In the genomic region with DNA sequence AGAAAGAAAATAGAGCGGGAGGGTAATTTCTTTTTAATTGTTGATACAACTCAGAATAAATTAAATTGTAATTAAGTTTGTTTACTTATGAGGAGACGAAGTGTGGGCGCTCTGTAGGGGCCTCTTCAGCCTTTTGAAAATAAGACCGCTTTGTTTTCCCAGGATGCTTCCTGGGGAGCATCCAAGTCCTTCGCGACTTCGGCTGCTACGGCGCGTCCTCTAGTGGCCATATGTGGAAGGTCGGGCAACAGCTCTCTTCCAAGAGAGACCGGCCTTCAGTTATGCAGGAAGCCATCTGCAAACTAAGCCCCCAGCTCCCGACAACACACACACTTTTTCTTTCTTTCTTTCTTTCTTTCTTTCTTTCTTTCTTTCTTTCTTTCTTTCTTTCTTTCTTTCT, we compare ENCODE assay signal across 8 mouse cellular contexts. TPM values are rescaled to one million over a fixed set of nuclear protein-coding genes. Genes with fewer than 3 reads are reported as not detected.
A peak's percentile ranks its signal among the peaks of the same experiment; 100 is the strongest.
DNase-seq lines count a peak whose midpoint lies in the region; ATAC-seq lines count a peak whose summit lies in the region.

No protein-coding gene starts in this region.

- H3K4me3 ChIP-seq in embryonic facial prominence, embryonic 11.5 days (ENCODE audit: low read depth, low read length): no peak overlapping the region
- H3K4me3 ChIP-seq in kidney, embryonic 14.5 days (ENCODE audit: low read length): no peak overlapping the region

- peak; percentile 87 for DNase-seq in cerebellum, adult 11 months
- peak; percentile 92 for DNase-seq in embryonic facial prominence, embryonic 11.5 days (ENCODE audit: low spot score)
- peak; percentile 36 to 76 for DNase-seq in heart, adult 9 months (ENCODE audit: low spot score in 2 of 2)
- peak; percentile 78 for DNase-seq in liver
- DNase-seq in naive thymus-derived CD4-positive, alpha-beta T cell, adult 2 months (ENCODE audit: low read depth): peak; percentile 75
- DNase-seq in splenic B cell, adult 2 months (ENCODE audit: low read depth, low spot score): peak; percentile 73

- ATAC-seq in cerebellum, adult (ENCODE audit: insufficient number of reproducible peaks, low FRiP score, low TSS enrichment): no peak
- ATAC-seq in embryonic facial prominence, embryonic 11.5 days (replicated peaks; ENCODE audit: insufficient number of reproducible peaks, low FRiP score, low TSS enrichment, low read depth): no peak; the same call in 1 of the 2 replicates
- peak; percentile 83 for ATAC-seq in kidney, embryonic 14.5 days (ENCODE audit: low FRiP score, low TSS enrichment)

- no peak overlapping the region for H3K9ac ChIP-seq in embryonic facial prominence, embryonic 11.5 days (replicated peaks; ENCODE audit: low read length)
- no peak overlapping the region for H3K9ac ChIP-seq in kidney, embryonic 14.5 days (ENCODE audit: low read depth, low read length)

- 1% methylated on average over 13 of the region's 13 CpGs for WGBS in embryonic facial prominence, embryonic 11.5 days
- WGBS in kidney, embryonic 14.5 days: 4% methylated on average over 13 of the region's 13 CpGs

- no peaks in the 10 kb centered on the region; the same call in 1 of the 2 replicates for H3K9me3 ChIP-seq in embryonic facial prominence, embryonic 11.5 days (replicated peaks; ENCODE audit: control insufficient read depth, low read length)
- no peaks in the 10 kb centered on the region for H3K9me3 ChIP-seq in kidney, embryonic 14.5 days (ENCODE audit: control insufficient read depth, low read length)

- H3K4me1 ChIP-seq in embryonic facial prominence, embryonic 11.5 days (ENCODE audit: control insufficient read depth, insufficient read depth, low read length): no peaks in the 10 kb centered on the region
- H3K4me1 ChIP-seq in kidney, embryonic 14.5 days (ENCODE audit: control insufficient read depth, insufficient read depth, low read length): no peaks in the 10 kb centered on the region

- H3K27ac ChIP-seq in embryonic facial prominence, embryonic 11.5 days (replicated peaks; ENCODE audit: low read depth, low read length): no peak overlapping the region
- no peak overlapping the region for H3K27ac ChIP-seq in kidney, embryonic 14.5 days (ENCODE audit: low read depth, low read length)

- H3K4me2 ChIP-seq in embryonic facial prominence, embryonic 11.5 days (ENCODE audit: low read depth, low read length): no peak overlapping the region
- H3K4me2 ChIP-seq in kidney, embryonic 14.5 days (replicated peaks; ENCODE audit: low read depth, low read length): 0 out of 2 replicates have a peak overlapping the region, but pooled peaks have one; percentile 11

- no peaks in the 10 kb centered on the region for H3K36me3 ChIP-seq in embryonic facial prominence, embryonic 11.5 days (replicated peaks; ENCODE audit: control insufficient read depth, insufficient read depth, low read depth, low read length)
- H3K36me3 ChIP-seq in kidney, embryonic 14.5 days (ENCODE audit: control insufficient read depth, insufficient read depth, low read length): no peaks in the 10 kb centered on the region
- H3K36me3 ChIP-seq in splenic B cell, adult 2 months (ENCODE audit: control insufficient read depth, insufficient read depth, low read length, poor library complexity, severe bottlenecking): no peaks in the 10 kb centered on the region

- no peaks in the 10 kb centered on the region for H3K27me3 ChIP-seq in embryonic facial prominence, embryonic 11.5 days (ENCODE audit: control insufficient read depth, insufficient read depth, low read length)
- no peaks in the 10 kb centered on the region for H3K27me3 ChIP-seq in kidney, embryonic 14.5 days (ENCODE audit: control insufficient read depth, insufficient read depth, low read length)
- H3K27me3 ChIP-seq in splenic B cell, adult 2 months (ENCODE audit: control insufficient read depth, insufficient read depth, low read length, poor library complexity, severe bottlenecking): no peaks in the 10 kb centered on the region

RNA-seq across cellular contexts. Expression of a gene that starts 54.1 kb away (rescaled TPM):
- polyA plus RNA-seq in embryonic facial prominence, embryonic 11.5 days (2014; fragmentation: Nextera tagmentation; extraction: Ambion mirVana): 17.6 and 18.7 TPM in 2 replicates
- 17.7 and 35.3 TPM in 2 replicates for polyA plus RNA-seq in kidney, embryonic 14.5 days (2014; fragmentation: Nextera tagmentation; extraction: Ambion mirVana)
